Mouse (Mus musculus) hindbrain, embryonic 11.5 days (tissue): ENCODE measurements at regions not wholly inside any gene's neighbourhood (a gene's known extent, or its start where the extent isn't known, plus 50 kb on each side); places are given as distances from the start of the nearest gene placed in this dataset.
"Not testable (repeated sequence)": the region's sequence is repeated elsewhere in the genome, so short reads cannot be mapped to it uniquely, and the experiment has no call there.

ENCODE experiments used
- ATAC-seq: fragments of 200-750 bp; cut with Nextera tagmentation; 2 replicates; pipeline ENCODE4 v1.8.0; 2017; ENCODE audit warnings: mild to moderate bottlenecking, moderate TSS enrichment, moderate library complexity; ENCODE audit not compliant: low FRiP score
- DNase-seq: peaks from one replicate; pipeline ENCODE4 v3.0.0-alpha.2; 2015; ENCODE audit warnings: low spot score
- H3K27ac ChIP-seq: fragments of 300-500 bp; sonication (generic); 2 replicates; pipeline ENCODE4 v1.5.1; 2014; ENCODE audit warnings: mild to moderate bottlenecking, low read depth, low read length
- H3K27me3 ChIP-seq: fragments of 300-500 bp; sonication (generic); 2 replicates; pipeline ENCODE4 v1.6.1; 2014; ENCODE audit warnings: mild to moderate bottlenecking, low read length, moderate library complexity, mixed read lengths; ENCODE audit not compliant: control insufficient read depth, insufficient read depth
- H3K36me3 ChIP-seq: fragments of 300-500 bp; sonication (generic); 2 replicates; pipeline ENCODE4 v1.6.1; 2014; ENCODE audit warnings: mild to moderate bottlenecking, low read length, moderate library complexity, mixed read lengths; ENCODE audit not compliant: control insufficient read depth, insufficient read depth
- H3K4me1 ChIP-seq: fragments of 300-500 bp; sonication (generic); replicated peaks from 2 replicates; pipeline ENCODE4 v1.6.1; 2014; ENCODE audit warnings: low read length, mixed read lengths; ENCODE audit not compliant: control insufficient read depth, insufficient read depth
- H3K4me2 ChIP-seq: fragments of 300-500 bp; sonication (generic); replicated peaks from 2 replicates; pipeline ENCODE4 v1.6.1; 2014; ENCODE audit warnings: mild to moderate bottlenecking, low read depth, low read length
- H3K4me3 ChIP-seq: fragments of 300-500 bp; sonication (generic); 2 replicates; pipeline ENCODE4 v1.5.1; 2014; ENCODE audit warnings: low read depth, low read length
- H3K9ac ChIP-seq: fragments of 300-500 bp; sonication (generic); 2 replicates; pipeline ENCODE4 v1.6.1; 2014; ENCODE audit warnings: low read depth, low read length
- H3K9me3 ChIP-seq: fragments of 300-500 bp; sonication (generic); 2 replicates; pipeline ENCODE4 v1.6.1; 2016; ENCODE audit warnings: low read length; ENCODE audit not compliant: control insufficient read depth
- WGBS: fragments of 180-500 bp; shearing (Covaris S2); extraction: QIAGEN DNeasy Blood & Tissue Kit; methylation state at CpG from one replicate; pipeline ENCODE4 v1.1.7; 2014; 5-methylcytosine and 5-hydroxymethylcytosine counted together

DNA sequence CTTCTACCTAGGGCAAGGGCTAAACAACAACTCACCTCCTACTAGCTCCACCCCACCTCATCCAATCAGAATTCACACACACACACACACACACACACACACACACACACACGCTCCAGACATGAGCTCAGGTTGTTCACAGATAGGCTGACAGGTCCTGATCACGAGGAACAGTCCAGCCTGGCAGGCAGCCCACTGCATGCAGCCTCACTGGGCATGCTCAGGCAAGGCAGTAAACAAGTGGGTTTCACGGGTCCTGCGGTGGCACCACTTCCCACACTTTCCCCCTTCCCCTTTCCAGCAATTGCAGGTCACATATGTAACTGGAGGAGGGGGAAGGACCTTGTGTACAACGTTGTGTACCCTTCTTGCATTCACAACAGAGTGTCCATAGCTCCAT is 63.5 kb upstream of the Anapc15-ps start:
- WGBS = 83% methylated on average over 5 of the region's 5 CpGs
- not testable (repeated sequence) for DNase-seq

DNA sequence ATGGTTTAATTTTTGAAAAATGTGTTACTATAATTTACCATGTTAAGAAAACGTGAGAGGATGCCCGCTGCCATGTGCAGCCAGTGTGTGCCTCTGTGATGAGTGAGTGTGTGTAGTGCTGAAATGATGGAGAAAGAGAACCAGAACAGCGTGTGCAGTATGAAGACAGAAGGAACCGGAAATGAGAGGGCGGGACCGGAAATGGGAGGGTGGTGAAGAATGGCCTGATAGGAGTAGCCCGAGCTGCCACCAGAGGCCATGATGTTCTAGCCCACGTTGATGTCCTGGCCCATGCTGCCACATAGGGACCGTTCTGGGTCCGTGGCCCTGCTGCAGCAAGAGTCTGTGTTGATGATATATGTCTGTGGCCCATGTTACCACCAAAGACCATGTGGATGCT is 57.8 kb upstream of the Anapc15-ps start:
- ATAC-seq (no peak), DNase-seq (no peak)
- Histone ChIP-seq H3K27me3 (no peaks in the 10 kb centered on the region), H3K36me3 (no peaks in the 10 kb centered on the region), H3K4me2 (no peak overlapping the region), H3K4me3 (no peak overlapping the region), H3K27ac (no peak overlapping the region), H3K9me3 (no peaks in the 10 kb centered on the region), H3K9ac (no peak overlapping the region), H3K4me1 (no peaks in the 10 kb centered on the region)
- whole genome bisulfite sequencing = 92% methylated on average over 10 of the region's 10 CpGs

More for the DNA sequence above, 63.5 kb upstream of the Anapc15-ps start:
- not testable (repeated sequence) for H3K36me3 ChIP-seq, ATAC-seq, H3K9ac ChIP-seq, H3K4me3 ChIP-seq, H3K4me1 ChIP-seq, H3K27me3 ChIP-seq, H3K9me3 ChIP-seq, H3K27ac ChIP-seq, H3K4me2 ChIP-seq

DNA sequence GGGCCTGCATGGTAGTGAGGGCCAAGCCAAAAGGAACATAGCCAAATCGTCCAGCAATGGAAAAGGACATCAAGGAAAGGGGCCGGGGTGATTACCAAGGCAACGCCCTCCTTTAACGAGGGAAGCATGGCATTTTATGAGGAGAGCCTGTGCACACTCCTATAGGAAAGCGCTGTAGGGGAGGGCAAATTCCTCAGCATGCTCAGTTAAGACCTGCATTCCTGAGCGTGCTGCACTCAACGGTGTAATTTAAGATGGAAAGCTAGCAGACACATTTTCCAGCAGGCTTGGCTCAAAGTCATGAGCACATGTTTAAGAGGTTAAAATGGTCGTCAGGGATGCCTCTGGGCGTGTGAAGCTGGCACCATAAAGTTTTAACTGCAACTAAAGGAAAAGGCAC is 56.6 kb upstream of the Anapc15-ps start:
- no peak overlapping the region for H3K4me2 ChIP-seq
- no peak overlapping the region for H3K4me3 ChIP-seq
- DNase-seq (peak; percentile 42), ATAC-seq (peak; percentile 45; the same call in 1 of the 2 replicates)
- no peaks in the 10 kb centered on the region for H3K36me3 ChIP-seq
- H3K9me3 ChIP-seq = no peaks in the 10 kb centered on the region
- H3K27me3 ChIP-seq = no peaks in the 10 kb centered on the region
- H3K4me1 ChIP-seq = no peaks in the 10 kb centered on the region
- no peak overlapping the region for H3K9ac ChIP-seq
- WGBS = 40% methylated on average over 9 of the region's 9 CpGs
- H3K27ac ChIP-seq = no peak overlapping the region

DNA sequence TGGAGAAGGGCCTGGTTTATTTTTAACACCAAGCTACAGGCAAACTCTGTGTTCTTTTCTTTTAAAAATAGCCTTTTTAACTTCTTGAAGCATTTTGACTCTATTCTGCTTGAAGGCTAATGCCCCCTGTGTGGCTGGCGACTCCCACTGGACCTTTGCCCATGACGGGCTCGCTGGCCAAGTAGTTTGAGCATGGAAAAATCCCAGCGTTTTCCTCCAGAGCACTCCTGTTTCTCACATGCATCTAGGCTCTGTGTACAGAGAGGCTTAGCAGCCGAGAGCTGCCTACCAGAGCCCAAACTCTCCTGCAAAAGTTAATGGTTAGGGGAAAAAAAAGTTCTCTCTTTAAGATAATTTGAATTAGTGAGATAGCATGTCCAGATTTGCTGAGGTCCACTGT is 52.7 kb upstream of the Anapc15-ps start:
- Histone ChIP-seq H3K9ac (no peak overlapping the region), H3K27ac (no peak overlapping the region), H3K4me2 (no peak overlapping the region), H3K9me3 (no peaks in the 10 kb centered on the region), H3K36me3 (no peaks in the 10 kb centered on the region), H3K27me3 (no peaks in the 10 kb centered on the region), H3K4me1 (no peaks in the 10 kb centered on the region), H3K4me3 (no peak overlapping the region)
- 68% methylated on average over 5 of the region's 5 CpGs for WGBS
- no peak for ATAC-seq
- no peak for DNase-seq

- Histone ChIP-seq H3K4me2 (no peak overlapping the region), H3K9ac (no peak overlapping the region), H3K36me3 (no peaks in the 10 kb centered on the region), H3K9me3 (no peaks in the 10 kb centered on the region), H3K27ac (no peak overlapping the region), H3K4me3 (no peak overlapping the region), H3K4me1 (no peaks in the 10 kb centered on the region), H3K27me3 (no peaks in the 10 kb centered on the region)
- ATAC-seq (no peak), DNase-seq (no peak)
- WGBS = 89% methylated on average over 5 of the region's 5 CpGs
Measured at GRCm38 (mm10) chr10:95725349-95725748, 52.1 kb upstream of the Anapc15-ps start.
